10 mouse cellular contexts compared by ENCODE assay signal in the genomic region with DNA sequence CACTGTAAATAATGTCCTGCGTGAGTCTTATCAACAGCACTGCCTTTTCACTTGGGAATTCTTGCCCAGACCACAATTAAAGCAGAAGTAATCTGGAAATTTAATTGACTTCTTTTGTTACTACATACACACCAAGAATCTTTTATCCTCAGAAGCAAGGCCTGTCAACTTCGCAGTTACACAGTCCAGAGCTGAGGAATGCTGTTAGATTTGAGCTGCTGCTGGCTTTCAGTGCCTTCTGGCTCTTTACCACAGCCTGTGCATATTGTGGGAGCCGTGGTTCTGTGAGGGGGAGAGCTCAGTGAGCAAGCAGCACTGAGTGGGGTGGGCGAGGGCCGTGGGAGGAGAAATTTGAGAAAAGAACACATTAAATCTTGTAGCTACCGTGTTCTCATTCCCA. TPM values are rescaled to one million over a fixed set of nuclear protein-coding genes. Genes with fewer than 3 reads are reported as not detected.
DNase-seq lines count a peak whose midpoint lies in the region; ATAC-seq and TF ChIP-seq lines count a peak whose summit lies in the region.
"Had no signal": no experiment of that assay in that cellular context is flagged by ENCODE, and none has a peak within 500 bp of the region (broad histone marks: within the 10 kb centered on the region; RNA-seq: fewer than 3 reads in every experiment).

No protein-coding gene starts in this region.

- H3K4me2 ChIP-seq in intestine, embryonic 15.5 days (replicated peaks), result peak overlapping the region; percentile 37
- peak overlapping the region; percentile 85; the same call in 1 of the 2 replicates for H3K4me2 ChIP-seq in liver, embryonic 15.5 days

- no peak for DNase-seq in heart, embryonic 10.5 days (ENCODE audit: low spot score)
- no peak for DNase-seq in heart, adult 8-10 months (ENCODE audit: low spot score)
- DNase-seq in thymus, postnatal 10 days (ENCODE audit: low spot score in 2 of 2), result no peak
- no peak for DNase-seq in cerebellum, adult 11-12 months
- DNase-seq in urinary bladder, adult 18-20 months (ENCODE audit: low spot score in 2 of 2), result no peak

- no peaks in the 10 kb centered on the region for H3K27me3 ChIP-seq in heart, embryonic 10.5 days (ENCODE audit: insufficient read depth, poor library complexity, severe bottlenecking)
- no peaks in the 10 kb centered on the region for H3K27me3 ChIP-seq in intestine, embryonic 15.5 days (replicated peaks)
- H3K27me3 ChIP-seq in liver, embryonic 15.5 days, result no peaks in the 10 kb centered on the region

- H3K4me3 ChIP-seq in heart, embryonic 10.5 days, result 0 out of 2 replicates have a peak overlapping the region, but pooled peaks have one; percentile 31
- H3K4me3 ChIP-seq in bone marrow macrophage, adult 2 months (ENCODE audit: insufficient read depth, low read length), result peak overlapping the region; percentile 27
- no peak overlapping the region for H3K4me3 ChIP-seq in intestine, embryonic 15.5 days (replicated peaks)
- no peak overlapping the region for H3K4me3 ChIP-seq in liver, embryonic 15.5 days (replicated peaks)

- no peaks in the 10 kb centered on the region for H3K9me3 ChIP-seq in heart, embryonic 10.5 days
- H3K9me3 ChIP-seq in intestine, embryonic 15.5 days, result no peaks in the 10 kb centered on the region
- no peaks in the 10 kb centered on the region for H3K9me3 ChIP-seq in liver, embryonic 15.5 days (replicated peaks)

- TF ChIP-seq CTCF in bone marrow macrophage, adult 2 months (IDR thresholded peaks at IDR 0.05; ENCODE audit: low read depth, low read length), result no peak

- whole genome bisulfite sequencing in heart, embryonic 10.5 days, result 42% methylated on average over 6 of the region's 6 CpGs
- 22% methylated on average over 6 of the region's 6 CpGs for WGBS in intestine, embryonic 15.5 days
- WGBS in liver, embryonic 15.5 days (ENCODE audit: insufficient replicate concordance), result 53% methylated on average over 6 of the region's 6 CpGs

- H3K4me1 ChIP-seq in heart, embryonic 10.5 days, result peaks cover 56% of the 10 kb centered on the region
- peaks cover 41% of the 10 kb centered on the region for H3K4me1 ChIP-seq in bone marrow macrophage, adult 2 months (ENCODE audit: control insufficient read depth, insufficient read depth, low read length)
- peaks cover 28% of the 10 kb centered on the region for H3K4me1 ChIP-seq in intestine, embryonic 15.5 days (replicated peaks)
- peaks cover 72% of the 10 kb centered on the region for H3K4me1 ChIP-seq in liver, embryonic 15.5 days (replicated peaks)

- peak overlapping the region; percentile 72; the same call in 1 of the 2 replicates for H3K27ac ChIP-seq in heart, embryonic 10.5 days
- peak overlapping the region; percentile 1; the same call in 1 of the 2 replicates for H3K27ac ChIP-seq in bone marrow macrophage, adult 2 months (ENCODE audit: insufficient read depth, low read depth, low read length)
- H3K27ac ChIP-seq in intestine, embryonic 15.5 days, result peak overlapping the region; percentile 66
- H3K27ac ChIP-seq in liver, embryonic 15.5 days (replicated peaks), result peak overlapping the region; percentile 58; the same call in 1 of the 2 replicates

- no peak for TF ChIP-seq POLR2A in bone marrow macrophage, adult 2 months (IDR thresholded peaks at IDR 0.05; ENCODE audit: borderline replicate concordance, low read depth, low read length)

- H3K9ac ChIP-seq in intestine, embryonic 15.5 days, result no peak overlapping the region
- no peak overlapping the region for H3K9ac ChIP-seq in liver, embryonic 15.5 days

- ATAC-seq in intestine, embryonic 15.5 days, result no peak
- no peak for ATAC-seq in liver, embryonic 15.5 days (ENCODE audit: insufficient read depth)

- H3K36me3 ChIP-seq in heart, embryonic 10.5 days, result no peaks in the 10 kb centered on the region
- H3K36me3 ChIP-seq in intestine, embryonic 15.5 days, result no peaks in the 10 kb centered on the region
- H3K36me3 ChIP-seq in liver, embryonic 15.5 days (replicated peaks), result peaks cover 3% of the 10 kb centered on the region; the same call in 1 of the 2 replicates

RNA-seq across cellular contexts. Expression of gene Arpc2, which starts 4.4 kb away (rescaled TPM):
- 470 and 475 TPM in 2 replicates for polyA plus RNA-seq in heart, embryonic 10.5 days (2016; fragmentation: Nextera tagmentation; extraction: Ambion mirVana)
- 100 to 1,000 TPM; 111 to 149 (median 137) TPM for total RNA-seq in heart, adult 8-10 months (2022)
- polyA plus RNA-seq in bone marrow macrophage, adult 2 months (2012; ENCODE audit: insufficient read depth, insufficient read length, missing spikeins), result 973 and 974 TPM in 2 replicates
- polyA plus RNA-seq in intestine, embryonic 15.5 days (2015; fragmentation: Nextera tagmentation; extraction: Ambion mirVana), result 518 and 584 TPM in 2 replicates
- 176 and 191 TPM in 2 replicates for polyA plus RNA-seq in liver, embryonic 15.5 days (2015; fragmentation: Nextera tagmentation; extraction: Ambion mirVana)

RNA-seq across cellular contexts. Expression of gene Gpbar1, which starts 38.0 kb away (rescaled TPM):
- 0.70 and 1.7 TPM in 2 replicates for polyA plus RNA-seq in heart, embryonic 10.5 days (2016; fragmentation: Nextera tagmentation; extraction: Ambion mirVana)
- not detected for total RNA-seq in heart, adult 8-10 months (2022)
- polyA plus RNA-seq in bone marrow macrophage, adult 2 months (2012; ENCODE audit: insufficient read depth, insufficient read length, missing spikeins), result not detected in 2 replicates
- polyA plus RNA-seq in intestine, embryonic 15.5 days (2015; fragmentation: Nextera tagmentation; extraction: Ambion mirVana), result 3.1 and 3.3 TPM in 2 replicates
- polyA plus RNA-seq in liver, embryonic 15.5 days (2015; fragmentation: Nextera tagmentation; extraction: Ambion mirVana), result 0.29 and 0.68 TPM in 2 replicates
- total RNA-seq: heart, adult 18-20 months had no signal

RNA-seq across cellular contexts. Expression of gene Aamp, which starts 44.2 kb away (rescaled TPM):
- 224 and 261 TPM in 2 replicates for polyA plus RNA-seq in heart, embryonic 10.5 days (2016; fragmentation: Nextera tagmentation; extraction: Ambion mirVana)
- total RNA-seq in heart, adult 8-10 months (2022), result 100 to 1,000 TPM in 2 of 4 experiments, 10 to 100 TPM in 2; 95.4 to 107 (median 99.6) TPM
- polyA plus RNA-seq in bone marrow macrophage, adult 2 months (2012; ENCODE audit: insufficient read depth, insufficient read length, missing spikeins), result 104 and 124 TPM in 2 replicates
- 225 and 244 TPM in 2 replicates for polyA plus RNA-seq in intestine, embryonic 15.5 days (2015; fragmentation: Nextera tagmentation; extraction: Ambion mirVana)
- polyA plus RNA-seq in liver, embryonic 15.5 days (2015; fragmentation: Nextera tagmentation; extraction: Ambion mirVana), result 93.1 and 113 TPM in 2 replicates

RNA-seq across cellular contexts. Expression of gene Pnkd, which starts 44.4 kb away (rescaled TPM):
- 170 and 253 TPM in 2 replicates for polyA plus RNA-seq in heart, embryonic 10.5 days (2016; fragmentation: Nextera tagmentation; extraction: Ambion mirVana)
- total RNA-seq in heart, adult 8-10 months (2022), result 100 to 1,000 TPM; 125 to 142 (median 135) TPM
- 37.6 and 37.8 TPM in 2 replicates for polyA plus RNA-seq in bone marrow macrophage, adult 2 months (2012; ENCODE audit: insufficient read depth, insufficient read length, missing spikeins)
- polyA plus RNA-seq in intestine, embryonic 15.5 days (2015; fragmentation: Nextera tagmentation; extraction: Ambion mirVana), result 120 and 127 TPM in 2 replicates
- 32.0 and 34.7 TPM in 2 replicates for polyA plus RNA-seq in liver, embryonic 15.5 days (2015; fragmentation: Nextera tagmentation; extraction: Ambion mirVana)

RNA-seq across cellular contexts. Expression of gene Cxcr1, which starts 45.9 kb away (rescaled TPM):
- polyA plus RNA-seq in heart, embryonic 10.5 days (2016; fragmentation: Nextera tagmentation; extraction: Ambion mirVana), result not detected in 2 replicates
- total RNA-seq in heart, adult 8-10 months (2022), result not detected
- not detected in 2 replicates for polyA plus RNA-seq in bone marrow macrophage, adult 2 months (2012; ENCODE audit: insufficient read depth, insufficient read length, missing spikeins)
- polyA plus RNA-seq in intestine, embryonic 15.5 days (2015; fragmentation: Nextera tagmentation; extraction: Ambion mirVana), result not detected in 2 replicates
- not detected in 2 replicates for polyA plus RNA-seq in liver, embryonic 15.5 days (2015; fragmentation: Nextera tagmentation; extraction: Ambion mirVana)
- total RNA-seq: heart, adult 18-20 months had no signal
- polyA plus RNA-seq: testis, adult 2 months had no signal

Comparison
In these comparisons a context has a peak if more than half of its experiments do, and no peak if none do; other contexts are left out.
1. H3K27ac ChIP-seq: peak in every context shown above with its lines; median percentile 72 in heart, embryonic 10.5 days; 66 in intestine, embryonic 15.5 days; 58 in liver, embryonic 15.5 days; 1 in bone marrow macrophage, adult 2 months.
2. H3K4me3 ChIP-seq: peak in heart, embryonic 10.5 days (single experiment) and bone marrow macrophage, adult 2 months (single experiment); none in intestine, embryonic 15.5 days (single experiment) and liver, embryonic 15.5 days (single experiment).